Mouse (Mus musculus): ENCODE data around the gene 1700067P10Rik. TPM values are rescaled to one million over a fixed set of nuclear protein-coding genes. Genes with fewer than 3 reads are reported as not detected.

Gene 1700067P10Rik
- total RNA-seq, 2 experiments from 2014 or later = not detected

DNA sequence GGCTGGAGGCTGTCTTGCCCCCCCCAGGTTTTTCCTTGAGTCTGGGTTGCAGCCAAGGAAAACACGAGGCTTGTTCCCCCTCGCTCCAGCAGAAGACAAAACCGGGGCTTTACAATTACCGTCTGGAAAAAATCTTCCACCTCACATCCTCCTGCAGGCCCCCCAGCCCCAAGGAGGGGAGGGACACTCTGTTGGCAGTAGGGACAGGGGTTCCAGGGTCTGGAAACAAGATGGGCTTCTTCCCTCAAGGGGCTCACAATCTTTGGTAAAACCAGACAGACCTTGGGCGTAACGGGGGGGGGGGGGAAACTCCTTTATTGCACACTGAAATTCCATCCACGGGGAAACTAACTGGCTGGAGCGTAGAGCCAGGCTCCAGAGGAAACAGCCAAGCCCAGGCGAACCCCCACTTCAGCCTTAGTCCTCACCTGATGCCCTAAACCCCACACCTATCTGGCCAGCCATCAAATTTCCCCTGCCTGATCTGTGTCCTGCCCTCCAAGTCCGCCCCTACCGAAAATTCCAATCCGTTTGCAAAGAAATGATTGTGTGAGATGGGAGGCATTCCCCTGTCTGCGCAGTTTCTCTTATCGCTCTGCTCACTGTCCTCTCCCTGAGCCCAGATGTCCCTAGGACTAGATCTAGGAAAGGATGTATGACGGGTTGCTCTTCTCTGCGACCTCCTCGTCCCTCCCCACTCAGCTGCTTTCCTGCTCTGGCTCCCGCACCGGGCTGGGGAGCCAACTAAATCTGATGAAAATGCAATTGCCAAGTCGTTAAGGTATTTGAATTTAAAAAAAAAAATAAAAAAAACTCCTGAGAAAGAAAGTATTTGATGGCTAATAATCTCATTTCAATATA is 5.9 kb downstream of the 1700067P10Rik start:
- no peak for DNase-seq (ENCODE audit: low spot score in 2 of 2)
- intact Hi-C loops (cut with DNase I) = loop anchor here (5.0 kb wide), 1 partner anchor 173 kb away; the partner anchor contains the start of gene Foxp4

DNA sequence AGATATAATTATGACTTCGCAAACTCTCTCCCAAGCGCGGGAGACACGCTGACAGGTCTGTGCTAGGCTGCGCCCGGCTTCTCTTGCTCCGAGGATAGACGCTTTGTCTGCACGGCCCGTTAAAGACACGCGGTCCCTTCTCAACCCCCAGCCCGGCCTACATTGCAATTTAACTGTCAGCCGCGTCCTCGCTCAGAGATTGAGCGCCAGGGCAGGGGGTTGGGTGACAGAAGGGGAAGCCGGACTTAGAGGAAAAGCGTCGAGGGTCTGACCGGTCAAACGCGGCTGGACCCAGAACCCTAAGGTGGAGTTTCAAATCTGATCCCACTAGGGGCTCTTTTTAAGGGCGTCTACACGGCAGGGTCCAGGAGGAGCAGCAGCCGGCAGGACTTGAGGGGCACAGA is 6.6 kb downstream of the 1700067P10Rik start:
- intact Hi-C loops (cut with DNase I) = loop anchor here (5.0 kb wide), 1 partner anchor 173 kb away; the partner anchor contains the start of gene Foxp4
- DNase-seq (ENCODE audit: low spot score in 2 of 2) = no peak

DNA sequence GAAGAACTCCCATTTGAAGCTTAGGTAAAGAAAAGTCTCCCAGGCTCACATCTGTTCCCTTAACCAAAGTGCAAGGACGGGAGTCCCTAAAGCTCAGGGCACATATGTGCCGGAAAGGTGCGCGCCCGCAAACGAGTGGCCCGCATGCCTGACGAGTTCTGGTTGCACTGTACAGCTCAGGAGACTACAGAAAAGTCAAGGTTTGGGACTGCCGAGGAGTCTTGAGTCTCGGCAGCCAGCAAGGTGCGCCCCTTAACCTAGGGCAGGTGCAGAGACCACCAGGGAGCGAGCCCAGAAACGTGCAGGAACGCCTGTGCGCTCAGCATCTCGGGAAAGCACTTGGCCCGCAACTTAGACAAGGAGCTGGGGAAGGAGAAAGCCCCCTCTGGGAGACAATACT is 7.2 kb downstream of the 1700067P10Rik start:
- intact Hi-C loops (cut with DNase I) = loop anchor here (5.0 kb wide), 1 partner anchor 174 kb away; the partner anchor contains the start of gene Foxp4
- DNase-seq (ENCODE audit: low spot score in 2 of 2) = no peak

DNA sequence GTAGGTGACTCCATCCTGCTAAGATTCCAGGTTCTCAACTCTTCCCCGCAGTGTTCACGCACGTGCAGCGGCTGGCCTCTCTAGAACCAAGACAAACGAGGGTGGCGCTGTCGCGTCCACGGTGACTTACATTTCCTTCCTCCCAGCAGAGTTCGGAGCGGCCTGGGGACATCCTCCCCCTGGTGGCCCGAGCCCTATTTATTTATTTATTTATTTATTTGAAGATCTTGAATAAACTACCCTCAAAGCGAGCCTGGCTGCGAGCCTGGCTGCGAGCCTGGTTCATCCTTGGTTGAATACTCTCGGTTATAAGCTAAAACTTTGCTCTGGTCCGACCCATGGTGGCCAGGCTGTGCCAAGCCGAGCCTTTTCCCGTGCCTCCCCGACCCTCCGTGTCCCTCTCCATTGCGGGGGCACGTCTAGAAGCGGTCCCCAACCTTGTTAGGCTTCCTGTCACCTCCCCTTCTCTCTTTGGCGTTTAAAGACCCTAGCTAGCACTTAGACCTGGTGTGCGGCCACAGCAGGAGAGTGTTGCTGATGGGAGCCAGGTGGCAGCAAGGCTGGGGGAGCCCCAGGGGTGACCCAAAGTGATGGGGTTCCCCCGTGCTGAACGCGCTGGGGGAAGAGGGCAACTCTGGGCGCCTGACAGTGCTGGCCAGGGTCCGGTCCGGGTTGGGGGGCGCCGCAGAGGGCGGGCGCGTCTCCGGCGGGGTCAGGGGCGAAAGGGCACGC is 8.1 kb downstream of the 1700067P10Rik start:
- no peak for DNase-seq (ENCODE audit: low spot score in 2 of 2)
- intact Hi-C loops (cut with DNase I) = loop anchor here (5.0 kb wide), 1 partner anchor 175 kb away; the partner anchor contains the start of gene Foxp4

DNA sequence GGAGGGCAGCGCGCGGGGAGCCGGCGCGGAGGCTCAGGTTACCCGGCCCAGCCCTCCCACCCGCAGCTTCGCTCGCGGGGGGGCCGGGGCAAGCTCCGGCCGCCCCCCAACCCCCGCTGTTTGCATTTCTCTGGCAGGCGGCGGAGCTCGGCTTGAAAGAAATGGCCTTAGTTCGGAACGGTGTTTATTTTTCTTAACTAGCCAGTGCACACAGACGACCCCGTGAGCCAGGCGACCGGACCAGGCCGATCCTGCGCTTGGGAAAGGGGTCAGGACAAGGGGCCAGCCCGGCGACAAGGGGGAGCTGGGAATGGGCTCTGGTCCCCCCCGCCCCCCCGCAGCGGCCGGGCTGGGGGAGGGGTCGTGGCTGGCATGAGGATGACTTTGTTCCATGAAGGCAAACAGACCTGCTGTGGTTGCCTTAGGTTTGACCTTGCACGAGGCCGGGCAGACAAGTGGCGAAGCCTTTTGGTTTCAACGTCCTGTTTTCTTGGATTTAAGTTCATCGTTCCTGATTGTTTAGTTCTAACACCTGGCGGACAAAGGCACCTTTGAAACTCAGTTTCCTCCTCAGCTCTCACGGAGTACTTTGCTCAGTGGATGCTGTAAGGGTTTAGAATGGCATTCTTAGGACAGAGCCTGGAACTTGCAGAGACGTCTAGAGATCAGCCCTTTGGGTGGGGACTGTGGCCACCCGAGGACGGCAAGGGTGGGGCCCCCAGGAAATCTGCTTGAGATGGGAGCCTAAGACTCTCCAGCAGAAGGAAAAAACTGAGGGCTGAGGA is 8.8 kb downstream of the 1700067P10Rik start:
- no peak for DNase-seq (ENCODE audit: low spot score in 2 of 2)
- intact Hi-C loops (cut with DNase I) = loop anchor here (5.0 kb wide), 1 partner anchor 176 kb away; the partner anchor contains the start of gene Foxp4

DNA sequence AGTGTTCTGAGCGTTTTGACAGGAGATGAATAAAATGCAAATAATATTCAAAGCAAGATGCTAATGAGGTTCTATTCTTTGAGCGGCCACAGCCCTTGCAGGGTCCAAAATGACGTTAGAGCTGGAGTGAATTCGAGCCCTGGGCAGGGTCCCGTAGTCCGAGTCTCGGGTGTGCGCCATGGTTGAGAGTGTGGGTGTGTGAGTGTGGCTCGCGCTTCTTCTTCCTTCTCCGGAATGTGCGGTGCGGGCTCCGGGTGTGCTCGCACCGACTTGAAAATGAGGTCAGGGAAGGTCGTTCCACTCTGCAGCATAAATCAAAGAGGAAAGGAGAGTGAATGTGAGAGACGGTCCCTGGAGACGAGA is 9.4 kb downstream of the 1700067P10Rik start:
- DNase-seq (ENCODE audit: low spot score in 2 of 2) = no peak
- intact Hi-C loops (cut with DNase I) = loop anchor here (5.0 kb wide), 1 partner anchor 176 kb away; the partner anchor contains the start of gene Foxp4

DNA sequence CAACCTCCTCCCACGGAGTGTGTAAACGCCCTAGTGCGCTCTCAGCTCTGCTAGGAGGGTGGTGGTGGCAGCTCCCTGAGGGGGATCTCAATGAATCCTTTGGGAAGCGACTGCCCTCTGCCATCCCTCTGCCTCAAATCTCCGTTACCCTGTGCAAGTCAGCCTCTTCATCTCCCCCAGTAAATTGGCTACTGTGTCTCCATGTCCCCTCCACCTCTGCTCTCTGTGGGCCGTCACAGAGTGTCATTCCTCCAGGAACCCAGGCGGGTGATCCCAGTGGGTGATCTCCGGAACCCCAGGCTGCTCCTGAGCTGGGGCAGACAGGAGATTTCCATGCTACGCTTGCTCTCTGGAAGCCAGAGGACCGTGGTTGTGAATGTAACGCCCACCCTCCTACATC is 10.2 kb downstream of the 1700067P10Rik start:
- intact Hi-C loops (cut with DNase I) = loop anchor here (5.0 kb wide), 1 partner anchor 177 kb away; the partner anchor contains the start of gene Foxp4
- no peak for DNase-seq (ENCODE audit: low spot score in 2 of 2)

DNA sequence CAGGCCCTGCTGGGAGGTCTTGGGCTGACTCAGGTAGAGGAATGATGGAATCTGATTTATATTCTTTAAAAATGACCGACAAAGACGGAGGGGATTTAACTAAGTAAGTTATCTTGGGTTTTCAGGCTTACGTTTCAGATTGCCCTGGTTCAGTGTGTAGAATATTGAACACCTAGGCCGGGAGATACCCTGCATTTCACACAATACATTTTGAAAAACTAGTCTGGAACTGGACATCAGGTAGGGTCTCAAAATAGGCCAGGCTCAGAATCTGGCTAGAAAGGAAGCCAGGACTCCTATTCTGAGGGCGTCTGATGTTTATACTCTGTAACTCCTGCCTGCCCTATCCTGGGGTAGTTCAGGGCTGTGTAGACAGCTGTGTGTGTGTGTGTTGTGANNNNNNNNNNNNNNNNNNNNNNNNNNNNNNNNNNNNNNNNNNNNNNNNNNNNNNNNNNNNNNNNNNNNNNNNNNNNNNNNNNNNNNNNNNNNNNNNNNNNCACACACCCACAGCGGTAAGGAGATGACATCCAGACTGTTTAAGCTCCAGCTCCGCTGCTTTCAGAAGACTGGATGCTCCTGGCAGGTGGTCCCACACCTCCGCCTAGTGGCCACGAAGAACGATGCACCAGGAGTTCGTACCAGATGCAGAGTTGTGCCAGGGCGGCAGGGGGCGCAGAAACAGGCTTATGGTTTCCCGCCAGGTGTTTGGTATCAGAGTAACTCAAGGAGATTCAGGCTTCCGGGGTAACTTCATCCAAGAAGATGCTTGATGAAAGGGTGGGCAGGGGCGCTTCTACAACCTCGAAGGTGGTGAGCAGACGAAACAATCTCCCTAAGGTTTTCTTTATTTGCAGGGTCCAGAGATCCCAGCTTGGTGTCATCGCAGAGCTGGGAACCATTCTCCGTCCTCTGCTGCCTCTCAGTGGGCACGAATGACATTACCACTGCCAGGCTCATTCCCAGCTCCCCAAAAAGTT is 11.6 kb downstream of the 1700067P10Rik start:
- DNase-seq (ENCODE audit: low spot score in 2 of 2) = peak; percentile 87 to 89
- intact Hi-C loops (cut with DNase I) = loop anchor here (1.0 to 2.0 kb wide), 2 partner anchors 228 to 307 kb away; no protein-coding TSS in a partner anchor

DNA sequence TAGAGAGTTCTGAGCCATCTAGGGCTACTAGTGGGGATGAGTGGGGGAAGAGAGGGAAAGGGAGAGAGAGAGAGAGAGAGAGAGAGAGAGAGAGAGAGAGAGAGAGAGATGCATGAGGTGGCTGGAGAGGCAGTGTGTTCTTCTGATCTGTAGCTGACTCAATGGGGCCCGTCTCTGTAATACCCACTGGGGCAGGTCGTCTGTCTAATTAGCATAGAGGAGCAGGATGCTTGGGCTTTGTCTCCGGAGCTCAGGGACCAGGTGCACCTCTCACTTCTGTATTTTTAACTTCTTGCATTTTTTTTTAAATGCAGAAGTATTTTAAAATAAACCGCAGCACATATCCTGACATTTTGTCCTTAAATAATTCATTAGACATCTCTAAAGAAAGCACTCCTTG is 18.2 kb downstream of the 1700067P10Rik start:
- intact Hi-C loops (cut with DNase I) = no loop called here
- no peak for DNase-seq (ENCODE audit: low spot score in 2 of 2)

DNA sequence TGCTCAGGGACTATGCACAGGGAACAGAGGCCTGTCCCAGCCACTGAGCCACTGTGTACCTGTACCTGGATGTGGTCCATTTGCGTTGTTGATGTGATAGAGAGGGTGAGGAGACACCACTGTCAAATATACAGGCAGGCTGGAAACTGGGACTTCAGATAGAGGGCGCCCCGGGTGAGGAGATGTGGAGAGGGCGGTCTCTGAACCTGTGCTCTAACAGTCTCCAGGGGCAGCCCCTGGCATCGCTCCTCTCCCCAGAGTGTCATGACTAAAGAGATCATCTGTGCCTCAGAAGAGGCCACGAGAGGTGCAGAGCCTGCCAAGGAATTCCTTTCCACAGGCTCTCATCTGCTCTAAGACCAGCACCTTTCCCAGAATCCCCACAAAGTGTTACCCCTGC is 18.7 kb downstream of the 1700067P10Rik start:
- intact Hi-C loops (cut with DNase I) = no loop called here
- no peak for DNase-seq (ENCODE audit: low spot score in 2 of 2)

DNA sequence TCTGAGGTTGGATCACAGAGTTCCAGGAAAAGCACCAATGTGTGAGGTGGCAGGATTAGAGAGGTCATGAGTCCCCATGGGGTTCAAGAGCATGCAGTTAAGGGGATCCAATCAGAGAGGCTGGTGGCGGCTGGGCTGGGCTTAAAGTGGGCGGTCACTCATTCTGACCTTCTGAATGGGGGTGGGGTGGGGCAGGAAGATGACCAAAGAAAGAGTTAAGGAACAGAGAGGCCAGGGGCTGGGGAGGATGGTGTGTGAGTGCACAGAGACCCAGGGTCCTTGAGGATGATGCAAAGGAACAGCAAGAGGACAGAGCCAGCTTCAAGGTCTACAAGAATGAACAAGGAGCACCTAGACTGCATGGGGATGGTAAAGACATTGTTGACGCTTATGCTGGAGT is 19.4 kb downstream of the 1700067P10Rik start:
- intact Hi-C loops (cut with DNase I) = no loop called here
- no peak for DNase-seq (ENCODE audit: low spot score in 2 of 2)

DNA sequence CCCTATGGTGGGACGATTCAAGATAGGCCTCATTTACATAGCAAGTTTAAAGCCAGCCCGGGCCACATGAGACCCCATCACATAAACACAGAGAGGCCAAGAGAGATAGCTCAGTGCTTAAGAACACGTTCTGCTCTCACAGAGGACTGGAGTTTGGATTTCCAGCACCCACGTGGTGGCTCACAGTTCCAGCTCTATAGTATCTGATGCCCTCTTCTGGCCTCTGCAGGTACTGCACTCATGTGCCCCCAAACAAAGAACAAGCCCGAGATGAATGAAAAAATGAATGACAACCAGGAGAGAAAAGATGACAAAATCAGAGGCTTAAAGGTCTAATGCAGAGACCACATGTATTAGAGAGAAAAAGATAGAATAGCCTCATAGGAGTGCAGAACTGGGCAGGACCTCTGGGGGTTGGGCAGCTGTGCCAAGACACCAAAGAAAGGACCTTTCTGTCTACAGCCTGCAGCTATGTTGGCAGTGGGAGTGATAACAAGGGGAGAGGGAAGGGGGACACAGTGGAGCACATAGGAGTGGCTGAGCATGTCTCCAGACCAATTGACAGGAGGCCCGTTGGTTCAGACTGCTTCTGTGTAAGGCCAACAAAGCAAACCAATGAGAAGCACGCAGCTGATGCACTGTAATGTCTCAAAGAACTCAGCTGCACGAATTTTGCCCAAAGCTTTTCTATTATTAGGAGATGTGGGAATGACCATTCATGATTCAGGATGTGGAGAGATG is 21.6 kb downstream of the 1700067P10Rik start:
- DNase-seq (ENCODE audit: low spot score in 2 of 2) = no peak
- intact Hi-C loops (cut with DNase I) = loop anchor here (10.0 kb wide), 1 partner anchor 224 kb away; no protein-coding TSS in a partner anchor

DNA sequence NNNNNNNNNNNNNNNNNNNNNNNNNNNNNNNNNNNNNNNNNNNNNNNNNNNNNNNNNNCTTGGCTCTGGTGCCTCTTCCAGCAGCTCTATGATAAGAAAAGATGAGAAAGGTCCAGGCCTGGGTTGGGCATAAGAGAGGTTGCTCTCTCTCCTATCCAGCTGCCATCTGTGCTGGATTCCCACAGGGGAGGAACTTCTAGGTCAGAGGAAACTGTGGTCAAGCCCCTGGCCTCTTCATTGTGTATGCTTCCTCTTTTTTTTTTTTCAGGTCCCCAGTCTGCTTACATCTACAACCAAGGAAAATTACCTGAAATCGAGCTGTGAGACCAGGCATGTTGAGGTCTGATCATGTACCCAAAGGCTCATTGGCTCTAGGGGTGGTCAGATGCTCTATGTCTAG is 29.5 kb downstream of the 1700067P10Rik start:
- intact Hi-C loops (cut with DNase I) = loop anchor here (10.0 kb wide), 1 partner anchor 216 kb away; no protein-coding TSS in a partner anchor
- DNase-seq (ENCODE audit: low spot score in 2 of 2) = no peak

DNA sequence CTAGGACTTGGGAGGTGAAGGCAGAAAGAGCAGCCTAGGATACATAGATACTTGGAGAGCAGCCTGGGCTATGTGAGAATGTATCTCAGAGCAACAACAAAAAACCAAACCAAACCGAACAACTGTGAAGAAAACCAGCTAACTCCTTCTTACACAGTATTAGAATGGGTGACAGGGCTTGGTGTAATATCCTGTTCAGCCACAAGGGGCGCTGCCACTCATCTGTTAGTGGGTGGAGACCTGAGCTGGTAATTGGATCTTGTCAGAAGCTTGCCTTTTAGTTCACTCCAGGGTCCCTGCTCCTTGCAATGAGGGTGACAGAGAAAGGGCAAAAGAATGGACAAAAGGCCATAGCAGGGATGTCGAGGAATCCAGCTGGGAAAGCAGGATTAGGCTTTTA is 30.5 kb downstream of the 1700067P10Rik start:
- intact Hi-C loops (cut with DNase I) = loop anchor here (10.0 kb wide), 1 partner anchor 215 kb away; no protein-coding TSS in a partner anchor
- DNase-seq (ENCODE audit: low spot score in 2 of 2) = peak; percentile 49 to 53

DNA sequence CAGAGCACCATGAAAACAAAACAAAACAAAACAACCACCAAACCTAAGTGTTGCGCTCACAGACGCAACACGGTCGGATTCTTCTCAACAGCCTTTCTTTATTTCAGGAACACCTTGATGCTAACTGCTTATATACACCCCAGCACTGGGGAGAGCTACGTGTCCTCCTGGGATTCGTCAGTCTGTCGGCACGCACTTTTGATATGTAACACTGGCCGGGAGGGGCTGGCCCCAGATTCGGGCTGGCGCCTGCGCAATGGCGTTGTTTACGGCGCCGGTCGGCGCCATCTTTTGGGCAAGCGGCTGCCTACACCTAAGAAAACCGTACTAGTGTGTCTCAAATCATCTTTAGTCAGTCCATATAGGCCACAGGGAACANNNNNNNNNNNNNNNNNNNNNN is 31.3 kb downstream of the 1700067P10Rik start:
- intact Hi-C loops (cut with DNase I) = no loop called here
- DNase-seq (ENCODE audit: low spot score in 2 of 2) = no peak

DNA sequence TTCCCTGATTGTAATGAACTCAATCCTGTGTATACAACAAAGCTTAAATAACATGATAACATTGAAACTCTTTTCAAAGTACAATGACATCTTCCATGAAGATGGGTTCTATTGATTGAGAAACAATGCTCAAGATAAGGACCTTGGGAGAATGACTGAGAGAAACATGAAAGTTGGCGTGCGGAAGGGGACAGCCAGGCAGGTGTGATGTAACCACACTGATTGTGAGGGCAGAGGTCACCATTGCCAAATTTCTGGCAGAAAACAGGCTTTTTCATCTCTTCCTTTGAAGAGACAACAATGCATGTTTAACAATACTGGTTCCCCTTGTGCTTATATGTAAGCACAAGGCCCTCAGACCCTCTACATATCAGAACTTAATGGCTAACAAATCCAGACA is 43.7 kb downstream of the 1700067P10Rik start:
- DNase-seq (ENCODE audit: low spot score in 2 of 2) = no peak
- intact Hi-C loops (cut with DNase I) = no loop called here

Data from left cerebral cortex, postnatal 36 days (tissue).